Mouse (Mus musculus): Measurements from ENCODE around the gene Ror2.

DNA sequence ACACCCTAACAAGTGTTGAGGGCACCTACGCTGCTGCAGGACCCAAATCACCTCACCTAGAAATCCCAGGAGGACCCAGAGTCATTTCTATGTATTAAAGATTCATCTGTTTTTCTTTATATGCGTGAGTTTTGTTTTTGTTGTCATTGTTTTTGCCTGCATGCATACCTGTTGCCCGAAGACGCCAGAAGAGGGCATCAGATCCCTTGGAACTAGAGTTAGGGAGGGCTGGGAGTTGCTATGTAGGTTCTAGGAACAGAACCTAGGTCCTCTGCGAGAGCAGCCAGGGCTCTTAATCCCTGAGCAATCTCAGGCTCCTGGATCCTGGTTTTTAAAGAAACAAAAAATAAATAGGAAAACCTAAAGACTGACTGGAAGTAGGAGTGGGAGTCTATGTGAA is 20.9 kb upstream of the Ror2 start:
- TF ChIP-seq EP300 (optimal IDR thresholded peaks at IDR 0.05) = no peak
- TF ChIP-seq CTCF (IDR thresholded peaks at IDR 0.05; ENCODE audit: low read depth) = peak; percentile 40
